Mouse (Mus musculus): ENCODE data around the gene Prl2c5.
"Not testable (repeated sequence)": the region's sequence is repeated elsewhere in the genome, so short reads cannot be mapped to it uniquely, and the experiment has no call there.

Gene Prl2c5

DNA sequence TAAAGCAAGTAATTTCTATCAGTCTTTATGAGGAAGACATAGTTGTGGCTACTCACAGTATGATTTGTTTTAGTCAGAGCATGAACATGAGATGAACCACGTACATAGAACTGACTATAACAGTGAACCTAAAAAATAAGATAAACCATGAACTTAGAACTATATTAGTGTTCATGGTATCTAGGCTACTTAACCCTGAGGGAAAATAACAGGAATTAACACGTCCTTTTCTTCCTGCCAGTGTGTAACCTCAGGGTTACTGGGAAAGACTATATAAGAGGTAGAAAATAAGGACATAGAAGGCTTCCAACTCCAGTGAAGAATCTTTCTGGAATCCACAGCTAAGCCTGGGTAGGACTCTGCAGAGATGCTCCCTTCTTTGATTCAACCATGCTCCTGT, at the start of gene Prl2c5:
Gene Prl2c5 (plus strand): TSS at position 301 of the 400 bp plus-strand sequence.
- not testable (repeated sequence) for DNase-seq

DNA sequence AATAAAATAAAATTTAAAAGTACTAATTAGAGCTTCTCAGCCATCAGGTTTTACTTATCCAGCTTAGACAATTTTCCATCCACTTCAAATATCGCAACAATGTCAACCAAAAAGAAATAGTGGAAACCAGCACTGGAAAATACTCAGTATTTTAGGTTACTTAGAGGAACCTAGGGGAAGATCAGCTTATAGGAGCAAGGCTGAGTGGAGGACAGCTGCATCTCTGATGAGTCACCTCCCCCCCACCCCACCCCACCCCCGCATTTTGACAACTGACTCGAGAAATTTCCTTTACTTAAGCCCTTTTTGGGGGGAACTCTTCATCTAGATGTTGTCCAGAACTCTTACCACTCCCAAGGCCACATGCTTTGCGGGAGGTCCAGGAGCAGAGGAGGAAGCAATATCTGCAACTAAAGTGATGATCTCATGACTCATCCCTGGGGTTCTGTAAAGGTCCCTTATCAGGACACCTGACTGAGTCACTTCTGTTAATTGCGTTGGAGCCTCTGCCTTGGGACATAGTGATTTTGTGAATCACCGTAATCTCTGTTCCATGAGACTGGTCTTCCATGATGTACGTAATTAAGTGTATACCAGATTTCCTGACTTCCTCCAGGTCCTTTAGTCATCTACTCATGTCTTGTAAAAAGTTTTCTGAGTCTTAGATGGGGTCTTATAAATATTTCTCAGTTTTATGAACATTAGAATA, 19.6 kb upstream of the Prl2c5 start:
- not testable (repeated sequence) for DNase-seq

GRCm38 (mm10) chr13:13168631-13169030, 13.9 kb upstream of the Prl2c5 start:
- DNase-seq = not testable (repeated sequence)

DNA sequence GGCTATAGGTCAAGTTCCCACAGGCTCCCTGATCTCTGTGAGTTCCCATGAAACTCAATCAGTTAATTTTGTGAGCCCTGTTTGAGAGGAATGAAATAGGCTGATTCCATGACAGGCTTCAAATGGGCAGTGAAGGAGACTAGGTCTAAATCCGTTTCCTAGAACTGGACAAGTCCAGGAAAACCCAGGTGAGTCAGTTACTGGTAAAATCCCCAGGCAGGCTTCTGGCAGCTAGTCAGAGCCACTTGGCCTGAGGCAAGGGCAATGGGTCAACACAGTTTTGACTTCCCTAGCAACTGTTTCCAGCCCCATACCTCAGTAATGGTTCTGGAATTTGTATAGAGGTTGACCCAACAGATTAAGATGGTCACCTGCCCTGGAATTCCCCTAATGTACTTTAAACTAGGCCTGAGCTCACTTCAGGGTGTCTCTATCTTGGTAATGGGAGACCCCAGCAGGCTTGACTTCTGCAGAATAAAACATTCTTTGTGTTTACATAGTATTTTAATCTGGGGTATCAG, 8.8 kb upstream of the Prl2c5 start:
- DNase-seq = not testable (repeated sequence)

DNA sequence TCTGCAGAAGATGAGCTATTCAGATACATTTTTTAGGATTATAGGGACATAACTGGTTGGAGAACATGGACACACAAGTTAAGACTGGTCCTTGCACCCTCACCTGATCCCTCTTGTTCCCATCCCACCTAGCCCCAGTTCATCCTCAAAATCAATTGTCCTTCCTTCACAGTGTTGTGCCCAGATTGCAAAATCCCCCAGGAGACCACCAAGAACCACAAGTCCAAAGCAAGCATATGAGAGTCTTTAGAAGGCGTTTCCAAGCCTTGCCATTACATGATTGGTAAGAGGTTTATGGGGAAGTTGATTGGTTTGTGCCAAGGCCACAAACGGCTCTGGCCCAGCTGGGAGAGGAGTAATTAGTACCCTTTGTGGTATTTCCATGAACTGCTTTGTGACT, 6.8 kb upstream of the Prl2c5 start:
- not testable (repeated sequence) for DNase-seq

- not testable (repeated sequence) for DNase-seq
Observed at GRCm38 (mm10) chr13:13211168-13211567, 28.7 kb downstream of the Prl2c5 start.

DNA sequence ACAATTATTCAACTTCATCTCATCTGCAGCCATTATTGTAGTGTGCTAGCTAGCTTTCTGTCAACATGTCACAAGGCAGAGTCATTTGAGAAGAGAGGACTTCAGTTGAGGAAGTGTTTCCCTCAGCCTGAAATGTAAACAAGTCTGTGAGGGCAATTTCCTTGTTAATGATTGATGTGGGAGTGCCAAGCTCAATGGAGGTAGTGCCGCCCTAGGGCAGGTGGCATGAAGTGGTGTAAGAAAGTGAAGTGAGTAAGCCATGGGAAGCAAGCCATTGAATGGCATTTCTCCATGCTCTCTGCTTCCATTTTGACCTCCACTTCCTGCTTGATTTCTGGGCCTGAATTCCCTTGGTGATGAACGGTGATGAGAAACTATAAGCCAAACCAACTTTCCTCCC, 33.8 kb downstream of the Prl2c5 start:
- DNase-seq = not testable (repeated sequence)

GRCm38 (mm10) chr13:13220231-13220630, 37.7 kb downstream of the Prl2c5 start:
- DNase-seq = not testable (repeated sequence)

DNA sequence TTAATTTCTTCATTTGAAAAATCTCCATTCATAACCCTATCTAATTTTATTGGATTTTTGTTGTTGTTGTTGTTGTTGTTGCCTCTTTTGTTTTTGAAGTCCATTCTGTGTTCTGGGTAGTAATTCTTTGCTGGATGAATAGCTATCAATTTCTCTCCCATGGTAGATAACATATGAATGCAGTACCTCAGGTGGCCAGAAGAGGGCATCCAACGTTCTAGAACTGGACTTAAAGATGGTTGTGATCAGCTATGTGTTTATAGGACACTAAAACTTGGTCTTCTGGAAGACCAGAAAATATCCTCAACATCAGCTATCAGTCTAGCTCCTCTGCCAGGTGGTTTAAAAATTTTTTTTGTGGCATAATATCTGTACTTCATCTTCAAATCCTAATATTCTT, 54.9 kb downstream of the Prl2c5 start:
- DNase-seq = peak; percentile 3
